Mouse (Mus musculus) right cerebral cortex, postnatal 14 days (tissue): Measurements from ENCODE around the gene Aak1.

Experiments used
- DNase-seq: peaks from one replicate; pipeline ENCODE4 v3.0.0; 2022

Gene Aak1

GRCm38 (mm10) chr6:86967166-86967565 is 117.8 kb downstream of the Aak1 start:
- DNase-seq: no peak

GRCm38 (mm10) chr6:86973956-86974355 is 124.6 kb downstream of the Aak1 start:
- DNase-seq: no peak

- no peak for DNase-seq
These were observed 129.0 kb downstream of the Aak1 start for GRCm38 (mm10) chr6:86978156-86978908.

- no peak for DNase-seq
These were observed 129.6 kb downstream of the Aak1 start for GRCm38 (mm10) chr6:86978909-86979265.

GRCm38 (mm10) chr6:86981206-86981605 is 131.9 kb downstream of the Aak1 start:
- DNase-seq: no peak

GRCm38 (mm10) chr6:86985314-86986106 is 136.2 kb downstream of the Aak1 start:
- DNase-seq: no peak

GRCm38 (mm10) chr6:86989576-86989975 is 140.3 kb downstream of the Aak1 start:
- DNase-seq: no peak

GRCm38 (mm10) chr6:86991041-86991440 is 141.7 kb downstream of the Aak1 start:
- no peak for DNase-seq

- DNase-seq: no peak
These were observed 143.0 kb downstream of the Aak1 start for GRCm38 (mm10) chr6:86992349-86992748.

- no peak for DNase-seq
These were observed 144.9 kb downstream of the Aak1 start for GRCm38 (mm10) chr6:86994254-86994653.

- DNase-seq: peak; percentile 42
These were observed 147.5 kb downstream of the Aak1 start for GRCm38 (mm10) chr6:86996629-86997307.

- no peak for DNase-seq
These were observed 148.0 kb downstream of the Aak1 start for GRCm38 (mm10) chr6:86997360-86997759.

GRCm38 (mm10) chr6:87001995-87002394 is 152.7 kb downstream of the Aak1 start:
- DNase-seq: no peak

- peak; percentile 89 for DNase-seq
These were observed 153.3 kb downstream of the Aak1 start for GRCm38 (mm10) chr6:87002521-87003055.

GRCm38 (mm10) chr6:87004099-87004498 is 154.8 kb downstream of the Aak1 start:
- DNase-seq: no peak

- no peak for DNase-seq
These were observed 156.3 kb downstream of the Aak1 start for GRCm38 (mm10) chr6:87005577-87005976.

GRCm38 (mm10) chr6:87008887-87009286 is 159.6 kb downstream of the Aak1 start, which contains the start of gene Nfu1:
Nfu1 (plus strand) TSS chr6:87009236.
- DNase-seq: no peak

GRCm38 (mm10) chr6:87009692-87010328 is 160.5 kb downstream of the Aak1 start:
- peak; percentile 95 for DNase-seq

GRCm38 (mm10) chr6:87016916-87017315 is 167.6 kb downstream of the Aak1 start:
- peak; percentile 44 for DNase-seq

- DNase-seq: no peak
These were observed 169.6 kb downstream of the Aak1 start for GRCm38 (mm10) chr6:87018874-87019273.

GRCm38 (mm10) chr6:87021791-87022190 is 172.5 kb downstream of the Aak1 start:
- no peak for DNase-seq

GRCm38 (mm10) chr6:87026980-87027379 is 177.7 kb downstream of the Aak1 start:
- no peak for DNase-seq

- no peak for DNase-seq
These were observed 179.6 kb downstream of the Aak1 start for GRCm38 (mm10) chr6:87028881-87029280.
